Mouse (Mus musculus) E14TG2a.4 (cell line): ENCODE results near the gene Ino80e.
A peak's percentile ranks its signal among the peaks of the same experiment; 100 is the strongest.

Experiments used
- H3K27me3 ChIP-seq: 2 replicates; pipeline ENCODE4 v1.6.1; 2014; ENCODE audit warnings: low read length, control low read depth; ENCODE audit not compliant: insufficient read depth
- H3K36me3 ChIP-seq: 2 replicates; pipeline ENCODE4 v1.6.1; 2014; ENCODE audit warnings: low read length, control low read depth; ENCODE audit not compliant: insufficient read depth
- H3K4me1 ChIP-seq: replicated peaks from 2 replicates; pipeline ENCODE4 v1.6.1; 2014; ENCODE audit warnings: low read depth, low read length, control low read depth
- H3K4me3 ChIP-seq: replicated peaks from 2 replicates; pipeline ENCODE4 v1.5.1; 2014; ENCODE audit warnings: mild to moderate bottlenecking, low read length
- H3K9me3 ChIP-seq: 2 replicates; pipeline ENCODE4 v1.6.1; 2014; ENCODE audit warnings: low read length, control low read depth
- CTCF ChIP-seq: conservative IDR thresholded peaks from 2 replicates; pipeline ENCODE4 v1.5.1; 2014; ENCODE audit warnings: low read length
- NANOG ChIP-seq: IDR thresholded peaks from 2 replicates; pipeline ENCODE4 v1.6.1; 2014; ENCODE audit warnings: borderline replicate concordance, low read length, mixed read lengths
- POU5F1 ChIP-seq: IDR thresholded peaks from 2 replicates; pipeline ENCODE4 v1.6.1; 2014; ENCODE audit warnings: low read length, borderline replicate concordance

Gene Ino80e

DNA sequence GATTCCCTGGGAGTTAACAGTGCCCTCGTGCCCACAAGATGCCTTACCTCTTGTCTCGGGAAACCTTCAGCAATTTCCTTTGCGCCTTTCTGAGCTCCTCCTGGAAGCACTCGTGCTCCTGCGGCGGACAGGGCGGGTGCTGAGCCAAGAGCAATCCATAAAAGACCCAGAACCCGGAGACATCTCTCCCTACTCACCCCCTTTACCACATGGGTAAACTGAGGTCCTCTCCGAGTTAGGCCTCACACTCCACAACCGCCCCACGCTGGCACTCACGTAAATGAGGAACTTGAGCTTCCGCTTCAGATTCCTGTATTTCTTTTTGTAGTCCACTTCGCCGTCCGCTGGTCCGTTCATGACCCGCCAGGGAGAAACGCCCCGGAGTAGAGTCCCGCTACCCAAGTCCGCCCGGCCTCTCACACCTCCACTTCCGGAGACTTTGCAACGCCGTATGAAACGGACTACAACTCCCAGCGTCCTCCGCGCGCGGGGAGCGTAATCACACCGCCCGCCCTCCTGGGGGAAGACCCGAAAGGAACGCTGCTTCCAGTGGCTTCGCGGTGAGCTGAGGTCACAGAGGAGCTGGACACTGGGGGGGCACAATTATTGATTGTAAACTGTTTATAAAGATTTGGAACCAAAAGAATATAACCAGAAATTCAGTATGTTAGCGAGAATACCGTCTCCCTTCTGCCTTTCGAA is 597 bp downstream of the Ino80e start, which contains the start of gene Hirip3:
Gene Hirip3 (plus strand): TSS at position 544 of the 702 bp plus-strand sequence.
- H3K36me3 ChIP-seq: peaks cover 83% of the 10 kb centered on the region
- H3K9me3 ChIP-seq: peaks cover 6% of the 10 kb centered on the region
- peak within 1 kb of the TSS; percentile 95 for H3K4me3 ChIP-seq
- no peaks in the 10 kb centered on the region for H3K27me3 ChIP-seq
- no peak for TF ChIP-seq POU5F1
- TF ChIP-seq CTCF: no peak
- no peak for TF ChIP-seq NANOG
- H3K4me1 ChIP-seq: peaks cover 85% of the 10 kb centered on the region

- H3K4me3 ChIP-seq: peak overlapping the region; percentile 95
- H3K36me3 ChIP-seq: peaks cover 83% of the 10 kb centered on the region
- H3K4me1 ChIP-seq: peaks cover 85% of the 10 kb centered on the region
- no peaks in the 10 kb centered on the region for H3K27me3 ChIP-seq
- H3K9me3 ChIP-seq: peaks cover 6% of the 10 kb centered on the region
- TF ChIP-seq POU5F1 (no peak), NANOG (no peak), CTCF (no peak)
These were observed 1.2 kb downstream of the Ino80e start for GRCm38 (mm10) chr7:126860987-126861386.

GRCm38 (mm10) chr7:126856741-126857420 is 5.3 kb downstream of the Ino80e start:
- Histone ChIP-seq H3K9me3 (no peaks in the 10 kb centered on the region), H3K36me3 (peaks cover 93% of the 10 kb centered on the region), H3K4me3 (peak overlapping the region; percentile 39), H3K4me1 (peaks cover 93% of the 10 kb centered on the region), H3K27me3 (no peaks in the 10 kb centered on the region)
- no peak for TF ChIP-seq POU5F1
- no peak; the same call in 1 of the 2 replicates for TF ChIP-seq CTCF
- TF ChIP-seq NANOG: no peak

DNA sequence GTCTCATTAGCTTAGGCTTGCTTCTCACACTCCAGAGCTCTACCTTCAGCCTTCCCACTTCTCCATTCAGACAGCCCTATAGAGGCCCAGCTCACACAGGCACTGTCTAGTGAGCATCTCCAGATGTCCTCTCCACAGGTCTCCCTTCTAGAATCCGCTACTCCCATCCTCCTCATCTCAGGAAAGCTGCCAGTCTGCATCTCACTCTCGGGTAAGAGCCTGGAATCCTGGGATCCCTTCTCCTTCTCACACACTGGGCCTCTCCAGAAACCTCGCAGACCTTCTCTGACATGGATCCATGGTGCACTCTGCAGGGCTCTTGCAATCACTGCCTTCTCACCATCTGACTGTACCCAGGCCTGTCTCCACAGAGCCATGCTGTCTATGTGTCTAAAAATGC is 6.5 kb downstream of the Ino80e start:
- no peak for TF ChIP-seq CTCF
- no peak for TF ChIP-seq NANOG
- no peak for TF ChIP-seq POU5F1
- H3K9me3 ChIP-seq: no peaks in the 10 kb centered on the region
- peaks cover 99% of the 10 kb centered on the region for H3K36me3 ChIP-seq
- peak overlapping the region; percentile 39 for H3K4me3 ChIP-seq
- H3K4me1 ChIP-seq: peaks cover 99% of the 10 kb centered on the region
- H3K27me3 ChIP-seq: no peaks in the 10 kb centered on the region

DNA sequence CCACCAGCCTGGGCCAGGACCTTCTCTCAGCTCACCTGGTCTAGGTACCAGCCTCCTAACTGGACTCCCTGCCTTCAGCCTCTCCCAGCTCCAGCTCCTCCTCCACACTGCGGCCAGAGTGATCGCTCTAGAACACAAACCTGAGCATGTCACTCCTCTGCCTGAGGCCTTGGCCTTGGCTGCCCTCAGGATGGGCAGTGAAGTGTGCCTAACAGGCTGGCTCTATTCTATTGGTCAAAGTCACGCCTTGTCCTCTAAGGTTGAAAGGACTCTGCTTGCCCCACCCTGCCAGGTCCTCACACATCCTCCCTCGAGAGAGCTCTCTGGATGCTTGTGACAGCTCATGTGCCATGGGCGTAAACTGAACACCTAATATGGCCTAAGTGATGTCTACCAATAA is 8.7 kb downstream of the Ino80e start:
- H3K36me3 ChIP-seq: peaks cover 91% of the 10 kb centered on the region
- H3K4me1 ChIP-seq: peaks cover 91% of the 10 kb centered on the region
- no peak overlapping the region; the same call in 1 of the 2 replicates for H3K4me3 ChIP-seq
- TF ChIP-seq NANOG (no peak), POU5F1 (no peak), CTCF (no peak)
- peaks cover 19% of the 10 kb centered on the region for H3K27me3 ChIP-seq
- H3K9me3 ChIP-seq: no peaks in the 10 kb centered on the region

DNA sequence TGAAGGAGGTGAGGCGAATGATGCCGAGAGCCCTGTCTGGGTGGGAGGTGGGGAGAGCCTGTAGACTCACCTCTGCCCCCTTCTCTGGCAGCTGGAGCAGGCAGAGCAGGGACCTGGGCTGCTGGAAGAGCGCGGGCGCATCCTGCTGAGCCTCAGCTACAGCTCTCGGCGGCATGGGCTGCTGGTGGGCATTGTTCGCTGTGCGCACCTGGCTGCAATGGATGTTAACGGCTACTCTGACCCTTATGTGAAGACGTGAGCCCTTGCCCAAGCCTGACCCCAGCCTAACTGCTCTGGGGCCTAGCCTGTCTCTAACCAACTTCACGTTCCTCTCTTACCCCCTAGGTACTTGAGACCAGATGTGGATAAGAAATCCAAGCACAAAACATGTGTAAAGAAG is 11.0 kb downstream of the Ino80e start:
- H3K4me1 ChIP-seq: peaks cover 82% of the 10 kb centered on the region
- H3K9me3 ChIP-seq: no peaks in the 10 kb centered on the region
- H3K27me3 ChIP-seq: peaks cover 32% of the 10 kb centered on the region
- TF ChIP-seq NANOG: no peak
- no peak for TF ChIP-seq CTCF
- no peak for TF ChIP-seq POU5F1
- H3K36me3 ChIP-seq: peaks cover 70% of the 10 kb centered on the region
- H3K4me3 ChIP-seq: peak overlapping the region; percentile 20; the same call in 1 of the 2 replicates

- peaks cover 32% of the 10 kb centered on the region for H3K27me3 ChIP-seq
- H3K4me1 ChIP-seq: peaks cover 72% of the 10 kb centered on the region
- TF ChIP-seq CTCF (no peak), NANOG (no peak), POU5F1 (no peak)
- H3K4me3 ChIP-seq: no peak overlapping the region
- H3K9me3 ChIP-seq: no peaks in the 10 kb centered on the region
- H3K36me3 ChIP-seq: peaks cover 59% of the 10 kb centered on the region
These were observed 12.0 kb downstream of the Ino80e start for GRCm38 (mm10) chr7:126850161-126850560.

DNA sequence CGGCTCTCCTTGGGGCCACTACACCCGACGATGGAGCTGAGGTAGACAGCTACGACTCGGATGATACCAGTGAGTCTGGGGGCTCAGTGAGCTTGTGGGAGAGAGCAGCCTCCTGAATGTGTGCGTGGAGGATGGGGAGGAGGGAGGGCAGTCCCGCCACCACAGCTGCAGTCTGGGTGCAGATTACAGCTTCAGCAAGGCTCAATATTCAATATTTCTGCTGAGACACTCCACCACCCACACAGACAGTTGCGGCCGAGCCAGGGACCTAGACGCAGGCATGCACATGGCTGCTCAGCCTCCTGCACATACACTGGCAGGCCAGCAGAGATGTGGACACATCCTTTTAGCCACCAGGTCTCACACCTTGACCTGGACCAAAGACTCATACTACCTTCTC is 13.4 kb downstream of the Ino80e start:
- H3K9me3 ChIP-seq: no peaks in the 10 kb centered on the region
- peaks cover 46% of the 10 kb centered on the region for H3K36me3 ChIP-seq
- peaks cover 58% of the 10 kb centered on the region for H3K4me1 ChIP-seq
- H3K4me3 ChIP-seq: peak overlapping the region; percentile 82
- peaks cover 35% of the 10 kb centered on the region for H3K27me3 ChIP-seq
- no peak for TF ChIP-seq POU5F1
- TF ChIP-seq CTCF: no peak
- no peak for TF ChIP-seq NANOG
